Mouse (Mus musculus) liver, embryonic 12.5 days (tissue): Measurements from ENCODE around the gene Ndufc2. TPM values are rescaled to one million over a fixed set of nuclear protein-coding genes. Genes with fewer than 3 reads are reported as not detected.

Experiments
- ATAC-seq: fragments of 200-750 bp; cut with Nextera tagmentation; 2 replicates; pipeline ENCODE4 v1.8.0; 2017; ENCODE audit warnings: moderate number of reproducible peaks, mild to moderate bottlenecking, moderate library complexity
- H3K27ac ChIP-seq: fragments of 300-500 bp; sonication (generic); 2 replicates; pipeline ENCODE4 v1.5.1; 2016; ENCODE audit warnings: mild to moderate bottlenecking
- H3K27me3 ChIP-seq: fragments of 300-500 bp; sonication (generic); replicated peaks from 2 replicates; pipeline ENCODE4 v1.6.1; 2016; ENCODE audit warnings: mild to moderate bottlenecking, moderate library complexity
- H3K36me3 ChIP-seq: fragments of 300-500 bp; sonication (generic); 2 replicates; pipeline ENCODE4 v1.6.1; 2016; ENCODE audit warnings: mild to moderate bottlenecking, moderate library complexity
- H3K4me1 ChIP-seq: fragments of 300-500 bp; sonication (generic); 2 replicates; pipeline ENCODE4 v1.6.1; 2016
- H3K4me2 ChIP-seq: fragments of 300-500 bp; sonication (generic); 2 replicates; pipeline ENCODE4 v1.6.1; 2016; ENCODE audit warnings: mild to moderate bottlenecking, moderate library complexity
- H3K4me3 ChIP-seq: fragments of 300-500 bp; sonication (generic); 2 replicates; pipeline ENCODE4 v1.5.1; 2016; ENCODE audit warnings: mild to moderate bottlenecking, moderate library complexity
- H3K9ac ChIP-seq: fragments of 300-500 bp; sonication (generic); 2 replicates; pipeline ENCODE4 v1.6.1; 2016; ENCODE audit warnings: mild to moderate bottlenecking, moderate library complexity
- H3K9me3 ChIP-seq: fragments of 300-500 bp; sonication (generic); replicated peaks from 2 replicates; pipeline ENCODE4 v1.6.1; 2016; ENCODE audit warnings: mild to moderate bottlenecking, moderate library complexity
- WGBS: fragments of 180-500 bp; shearing (Covaris S2); methylation state at CpG from one replicate; pipeline ENCODE4 v1.1.7; 2016; ENCODE audit not compliant: insufficient replicate concordance; 5-methylcytosine and 5-hydroxymethylcytosine counted together
- polyA plus RNA-seq: library from polyadenylated mRNA; unstranded; fragments of >200 nt; fragmentation: Nextera tagmentation; extraction: Ambion mirVana; gene quantifications from 2 replicates; pipeline ENCODE4 v1.2.1, GENCODE M21; 2016

The Ndufc2 gene
- polyA plus RNA-seq, 1 experiment from 2014 or later, result 249 TPM

GRCm38 (mm10) chr7:97361467-97361866 is 38.3 kb upstream of the Ndufc2 start:
- Histone ChIP-seq H3K4me1 (no peaks in the 10 kb centered on the region), H3K27me3 (peaks cover 10% of the 10 kb centered on the region), H3K9me3 (0 out of 2 replicates have a peak, but pooled peaks cover 2% of the 10 kb centered on the region), H3K4me3 (no peak overlapping the region), H3K27ac (no peak overlapping the region), H3K36me3 (no peaks in the 10 kb centered on the region), H3K9ac (no peak overlapping the region), H3K4me2 (no peak overlapping the region)
- peak; percentile 10; the same call in 1 of the 2 replicates for ATAC-seq
- WGBS, result 24% methylated on average over 4 of the region's 4 CpGs

- Histone ChIP-seq H3K9me3 (0 out of 2 replicates have a peak, but pooled peaks cover 2% of the 10 kb centered on the region), H3K27me3 (peaks cover 4% of the 10 kb centered on the region; the same call in 1 of the 2 replicates), H3K4me2 (no peak overlapping the region), H3K9ac (no peak overlapping the region), H3K4me1 (peaks cover 6% of the 10 kb centered on the region), H3K36me3 (no peaks in the 10 kb centered on the region), H3K27ac (no peak overlapping the region), H3K4me3 (no peak overlapping the region)
- WGBS, result 60% methylated on average over 1 of the region's 1 CpGs
- ATAC-seq, result no peak
Observed at GRCm38 (mm10) chr7:97365887-97366286, 33.9 kb upstream of the Ndufc2 start.

GRCm38 (mm10) chr7:97375101-97375500 is 24.7 kb upstream of the Ndufc2 start:
- no peak for ATAC-seq
- Histone ChIP-seq H3K4me1 (peaks cover 43% of the 10 kb centered on the region), H3K36me3 (peaks cover 67% of the 10 kb centered on the region), H3K27ac (no peak overlapping the region), H3K4me3 (no peak overlapping the region), H3K9me3 (no peaks in the 10 kb centered on the region), H3K27me3 (no peaks in the 10 kb centered on the region), H3K9ac (no peak overlapping the region), H3K4me2 (no peak overlapping the region)
- 87% methylated on average over 9 of the region's 9 CpGs for WGBS

- no peak overlapping the region for H3K9ac ChIP-seq
- WGBS, result 54% methylated on average over 2 of the region's 2 CpGs
- peaks cover 75% of the 10 kb centered on the region for H3K36me3 ChIP-seq
- H3K4me1 ChIP-seq, result peaks cover 37% of the 10 kb centered on the region
- ATAC-seq, result no peak
- H3K4me2 ChIP-seq, result no peak overlapping the region
- no peaks in the 10 kb centered on the region for H3K27me3 ChIP-seq
- 0 out of 2 replicates have a peak overlapping the region, but pooled peaks have one; percentile 10 for H3K27ac ChIP-seq
- no peak overlapping the region for H3K4me3 ChIP-seq
- H3K9me3 ChIP-seq, result no peaks in the 10 kb centered on the region
Observed at GRCm38 (mm10) chr7:97375906-97376305, 23.9 kb upstream of the Ndufc2 start.

- no peak overlapping the region for H3K4me2 ChIP-seq
- no peak for ATAC-seq
- WGBS, result 85% methylated on average over 5 of the region's 5 CpGs
- no peak overlapping the region for H3K9ac ChIP-seq
- H3K9me3 ChIP-seq, result no peaks in the 10 kb centered on the region
- peaks cover 97% of the 10 kb centered on the region for H3K36me3 ChIP-seq
- H3K27ac ChIP-seq, result no peak overlapping the region
- H3K27me3 ChIP-seq, result no peaks in the 10 kb centered on the region
- peaks cover 19% of the 10 kb centered on the region for H3K4me1 ChIP-seq
- no peak overlapping the region for H3K4me3 ChIP-seq
Observed at GRCm38 (mm10) chr7:97379304-97379703, 20.5 kb upstream of the Ndufc2 start.

GRCm38 (mm10) chr7:97380500-97381123 is 19.2 kb upstream of the Ndufc2 start:
- ATAC-seq, result no peak
- no peak overlapping the region for H3K9ac ChIP-seq

GRCm38 (mm10) chr7:97382661-97383060 is 17.1 kb upstream of the Ndufc2 start:
- Histone ChIP-seq H3K4me2 (no peak overlapping the region), H3K9me3 (no peaks in the 10 kb centered on the region), H3K4me1 (no peaks in the 10 kb centered on the region), H3K27me3 (no peaks in the 10 kb centered on the region), H3K36me3 (peaks cover 99% of the 10 kb centered on the region), H3K27ac (no peak overlapping the region), H3K9ac (no peak overlapping the region), H3K4me3 (no peak overlapping the region)
- WGBS, result 90% methylated on average over 8 of the region's 8 CpGs
- ATAC-seq, result no peak

More at GRCm38 (mm10) chr7:97380500-97381123, 19.2 kb upstream of the Ndufc2 start:
- Histone ChIP-seq H3K4me2 (no peak overlapping the region), H3K4me1 (peaks cover 8% of the 10 kb centered on the region), H3K27me3 (no peaks in the 10 kb centered on the region), H3K27ac (no peak overlapping the region), H3K4me3 (no peak overlapping the region), H3K9me3 (no peaks in the 10 kb centered on the region), H3K36me3 (peaks cover 97% of the 10 kb centered on the region)
- WGBS, result 82% methylated on average over 5 of the region's 5 CpGs

- Histone ChIP-seq H3K27me3 (no peaks in the 10 kb centered on the region), H3K9me3 (no peaks in the 10 kb centered on the region), H3K9ac (no peak overlapping the region), H3K4me3 (no peak overlapping the region), H3K36me3 (peaks cover 99% of the 10 kb centered on the region), H3K4me1 (no peaks in the 10 kb centered on the region), H3K27ac (no peak overlapping the region), H3K4me2 (no peak overlapping the region)
- WGBS, result 81% methylated on average over 10 of the region's 10 CpGs
- no peak for ATAC-seq
Observed at GRCm38 (mm10) chr7:97383496-97384132, 16.2 kb upstream of the Ndufc2 start.

GRCm38 (mm10) chr7:97386106-97386805 is 13.5 kb upstream of the Ndufc2 start:
- Histone ChIP-seq H3K4me1 (no peaks in the 10 kb centered on the region), H3K27me3 (no peaks in the 10 kb centered on the region), H3K36me3 (peaks cover 98% of the 10 kb centered on the region), H3K4me3 (no peak overlapping the region), H3K4me2 (no peak overlapping the region), H3K9me3 (no peaks in the 10 kb centered on the region), H3K9ac (no peak overlapping the region), H3K27ac (no peak overlapping the region)
- WGBS, result 78% methylated on average over 7 of the region's 7 CpGs
- no peak for ATAC-seq

- no peak for ATAC-seq
- no peak overlapping the region for H3K4me3 ChIP-seq
- H3K4me2 ChIP-seq, result no peak overlapping the region
- no peaks in the 10 kb centered on the region for H3K9me3 ChIP-seq
- H3K9ac ChIP-seq, result no peak overlapping the region
- no peak overlapping the region for H3K27ac ChIP-seq
- no peaks in the 10 kb centered on the region for H3K27me3 ChIP-seq
- WGBS, result 79% methylated on average over 5 of the region's 5 CpGs
- H3K36me3 ChIP-seq, result peaks cover 98% of the 10 kb centered on the region
- no peaks in the 10 kb centered on the region for H3K4me1 ChIP-seq
Observed at GRCm38 (mm10) chr7:97386806-97387370, 12.9 kb upstream of the Ndufc2 start.

- Histone ChIP-seq H3K27me3 (no peaks in the 10 kb centered on the region), H3K9ac (no peak overlapping the region), H3K27ac (no peak overlapping the region), H3K4me2 (no peak overlapping the region), H3K9me3 (no peaks in the 10 kb centered on the region), H3K36me3 (peaks cover 99% of the 10 kb centered on the region), H3K4me1 (no peaks in the 10 kb centered on the region), H3K4me3 (no peak overlapping the region)
- ATAC-seq, result no peak
- 82% methylated on average over 8 of the region's 8 CpGs for WGBS
Observed at GRCm38 (mm10) chr7:97387561-97388147, 12.1 kb upstream of the Ndufc2 start.
